11 mouse cellular contexts compared by ENCODE assay signal in the genomic region with DNA sequence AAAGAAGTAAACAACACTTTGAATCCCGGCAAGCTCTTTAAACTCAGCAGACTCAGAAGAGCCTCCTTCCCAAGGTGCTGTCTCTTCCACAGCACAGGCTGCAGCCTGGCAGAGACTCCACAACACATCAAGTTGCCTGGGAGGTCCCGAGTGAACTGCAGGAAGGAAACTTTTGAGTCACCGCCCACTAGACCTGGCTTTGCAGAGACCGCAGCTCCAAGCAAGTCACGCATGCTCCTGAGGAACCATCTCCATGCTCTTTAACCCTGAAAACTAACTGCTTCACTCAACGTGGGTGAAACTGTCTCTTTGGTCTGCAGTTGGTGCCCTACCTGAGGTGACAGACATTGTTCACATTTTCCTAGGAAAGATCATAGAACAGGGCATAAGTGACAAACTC.
"Had no signal": no experiment of that assay in that cellular context is flagged by ENCODE, and none has a peak within 500 bp of the region (broad histone marks: within the 10 kb centered on the region; RNA-seq: fewer than 3 reads in every experiment).

No protein-coding gene starts in this region.

- H3K9me3 ChIP-seq: limb, embryonic 10.5 days; liver, embryonic 15.5 days; midbrain, embryonic 12.5 days had no signal

- H3K4me3 ChIP-seq: layer of hippocampus, adult 2 months; left cerebral cortex, adult 2 months; limb, embryonic 10.5 days; liver, embryonic 15.5 days; midbrain, embryonic 12.5 days had no signal

- H3K27ac ChIP-seq: layer of hippocampus, adult 2 months; left cerebral cortex, adult 2 months; limb, embryonic 10.5 days; liver, embryonic 15.5 days; midbrain, embryonic 12.5 days; stomach, postnatal 0 days had no signal

- H3K36me3 ChIP-seq: limb, embryonic 10.5 days; liver, embryonic 15.5 days; midbrain, embryonic 12.5 days had no signal

- H3K4me1 ChIP-seq: limb, embryonic 10.5 days; liver, embryonic 15.5 days; midbrain, embryonic 12.5 days had no signal

- H3K27me3 ChIP-seq: liver, embryonic 15.5 days; midbrain, embryonic 12.5 days had no signal

- DNase-seq: kidney, adult 8-10 months; kidney, postnatal 4 days; lung, adult 2 months; right cerebral cortex, postnatal 25 days; thymus, postnatal 4 days had no signal
